Mouse (Mus musculus) splenic B cell, adult 2 months (primary cell): ENCODE data around the gene Ppid.

Experiments
- DNase-seq: peaks from one replicate; pipeline ENCODE4 v3.0.0-alpha.2; 2011; ENCODE audit warnings: low read depth, low spot score
- H3K27me3 ChIP-seq: 2 replicates; pipeline ENCODE4 v1.6.1; 2012; ENCODE audit warnings: mild to moderate bottlenecking, low read length, moderate library complexity, mixed read lengths; ENCODE audit not compliant: control insufficient read depth, poor library complexity, insufficient read depth, severe bottlenecking
- H3K36me3 ChIP-seq: 2 replicates; pipeline ENCODE4 v1.6.1; 2012; ENCODE audit warnings: mild to moderate bottlenecking, low read length, moderate library complexity, mixed read lengths; ENCODE audit not compliant: control insufficient read depth, poor library complexity, insufficient read depth, severe bottlenecking

Ppid gene

DNA sequence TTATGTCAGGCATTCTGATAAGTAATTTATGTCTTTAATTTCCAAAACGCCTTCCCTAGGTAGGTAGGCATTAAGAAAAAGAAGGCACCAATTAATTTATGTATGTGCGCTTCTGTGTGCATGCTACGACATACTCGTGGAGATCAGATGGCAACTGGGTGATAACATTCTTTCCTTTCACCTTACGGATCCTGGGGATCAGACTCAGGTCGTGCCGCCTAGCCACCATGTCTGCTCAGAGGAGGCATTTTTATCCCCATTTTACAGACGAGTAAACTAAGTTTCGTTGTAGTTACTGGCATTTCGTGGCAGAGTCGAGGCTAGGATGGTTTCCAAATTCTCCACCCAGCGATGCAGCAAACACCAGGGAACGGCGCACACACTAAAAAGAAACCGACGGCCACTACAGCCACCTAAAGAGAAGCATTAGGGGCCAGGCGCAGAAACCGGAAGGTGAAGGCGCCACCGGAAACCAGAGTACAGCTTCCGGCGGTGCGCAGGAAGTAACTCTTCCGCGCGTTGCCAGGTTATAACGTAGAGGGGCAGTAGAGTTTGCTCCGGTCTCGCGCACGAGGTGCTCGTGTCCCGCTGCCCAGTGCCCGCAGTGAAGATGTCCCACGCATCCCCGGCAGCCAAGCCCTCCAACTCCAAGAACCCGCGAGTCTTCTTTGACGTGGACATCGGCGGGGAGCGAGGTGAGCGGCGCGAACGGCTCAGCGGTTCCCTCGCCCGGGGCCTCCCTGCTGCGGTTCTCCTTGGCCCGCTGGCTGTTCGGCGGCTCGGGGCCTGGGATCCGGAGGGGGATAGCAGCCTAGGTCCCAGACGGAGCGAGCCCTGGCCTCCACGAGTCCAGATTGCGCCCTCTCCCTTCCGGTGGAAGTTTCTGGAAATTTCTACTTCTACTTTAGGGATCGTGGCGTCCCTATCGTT lies at the start of gene Ppid:
Gene Ppid (plus strand): TSS at position 480 of the 930 bp plus-strand sequence.
- H3K36me3 ChIP-seq = peaks cover 2% of the 10 kb centered on the region
- DNase-seq = peak; percentile 87
- H3K27me3 ChIP-seq = no peaks in the 10 kb centered on the region

DNA sequence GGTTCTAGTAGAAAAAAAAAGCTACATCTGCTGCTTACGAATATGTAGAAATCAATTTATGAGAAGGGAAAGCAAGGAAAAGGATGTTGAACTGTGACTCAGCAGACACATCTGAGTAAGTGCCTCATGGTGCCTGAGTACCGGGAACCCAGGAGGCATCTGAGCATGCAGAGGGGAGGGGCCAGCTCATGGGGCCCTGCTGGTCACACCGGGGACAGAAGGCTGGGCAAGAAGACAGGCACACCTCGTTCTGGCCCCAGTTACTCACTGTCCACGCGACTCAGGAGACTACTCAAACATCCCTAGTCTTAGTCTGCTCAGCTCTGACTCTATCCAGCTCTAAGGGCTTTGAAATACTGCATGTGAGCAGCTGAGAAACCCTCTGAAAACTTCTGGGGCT lies 48.6 kb upstream of the Ppid start:
- DNase-seq = no peak
- H3K27me3 ChIP-seq = no peaks in the 10 kb centered on the region
- H3K36me3 ChIP-seq = no peaks in the 10 kb centered on the region

DNA sequence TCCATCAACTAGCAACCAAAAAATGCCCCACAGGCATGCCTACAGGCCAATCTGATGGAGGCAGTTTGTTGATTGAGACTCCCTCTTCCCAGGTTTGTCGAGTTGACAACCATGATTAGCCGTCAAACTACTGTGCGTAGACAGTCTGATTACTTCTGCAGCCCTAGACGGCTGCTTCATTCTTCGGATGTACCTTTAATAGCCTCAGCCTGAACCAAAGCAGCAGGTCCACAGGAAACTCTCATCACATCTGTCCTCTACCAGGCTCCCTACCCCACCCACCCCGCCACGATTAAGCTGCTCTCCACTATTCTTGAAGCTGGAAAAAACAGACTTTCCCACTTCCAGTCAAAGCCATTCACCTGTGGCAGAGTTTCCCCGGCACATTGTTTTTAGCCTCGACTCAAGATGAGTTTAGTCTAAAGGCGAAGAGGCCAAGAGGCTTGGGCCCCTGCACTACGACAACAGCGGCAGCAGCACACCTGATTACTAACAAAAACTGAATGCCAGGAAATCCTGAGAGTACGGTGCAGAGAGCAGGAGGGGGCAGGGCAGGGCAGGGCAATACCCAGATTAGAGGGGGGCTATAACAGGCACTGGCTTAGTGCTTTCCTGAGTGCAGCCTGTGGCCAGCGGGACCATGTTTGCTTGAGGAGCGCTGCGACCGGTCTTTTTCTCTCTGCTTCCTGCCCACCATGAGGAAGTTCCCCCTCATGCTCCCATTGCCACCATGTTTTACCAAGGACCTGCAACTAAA lies 42.3 kb upstream of the Ppid start:
- H3K36me3 ChIP-seq = no peaks in the 10 kb centered on the region
- no peak for DNase-seq
- no peaks in the 10 kb centered on the region; the same call in 1 of the 2 replicates for H3K27me3 ChIP-seq

DNA sequence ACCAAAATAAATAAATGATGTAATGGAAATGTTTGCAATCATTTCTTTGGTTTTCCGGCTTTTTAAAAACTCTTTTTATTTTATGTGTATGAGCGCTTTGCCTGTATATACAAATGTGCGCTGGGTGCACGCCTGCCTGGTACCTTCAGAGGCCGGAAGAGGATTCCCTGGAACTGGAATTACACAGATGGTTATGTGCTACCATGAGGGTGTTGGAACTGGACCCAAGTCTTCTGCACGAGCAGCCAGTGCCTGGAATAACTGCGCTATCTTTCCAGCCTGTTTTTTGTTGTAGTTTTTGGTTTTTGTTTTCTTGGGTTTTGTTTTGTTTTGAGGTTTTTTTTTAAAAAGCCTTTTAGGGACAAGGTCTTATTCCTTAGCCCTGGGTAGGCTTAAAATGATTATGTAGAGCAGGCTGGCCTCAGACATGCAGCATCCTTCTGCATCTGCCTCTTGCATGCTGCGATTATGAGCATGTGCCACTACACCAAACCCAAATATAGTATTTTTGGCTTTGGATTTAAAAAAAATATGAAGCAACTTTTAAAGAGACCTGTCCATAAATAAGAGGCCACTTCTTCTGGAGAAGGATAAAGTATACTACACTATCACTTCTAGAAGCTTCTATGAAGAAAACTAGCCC lies 41.3 kb upstream of the Ppid start:
- no peak for DNase-seq
- Histone ChIP-seq H3K27me3 (no peaks in the 10 kb centered on the region; the same call in 1 of the 2 replicates), H3K36me3 (no peaks in the 10 kb centered on the region)

DNA sequence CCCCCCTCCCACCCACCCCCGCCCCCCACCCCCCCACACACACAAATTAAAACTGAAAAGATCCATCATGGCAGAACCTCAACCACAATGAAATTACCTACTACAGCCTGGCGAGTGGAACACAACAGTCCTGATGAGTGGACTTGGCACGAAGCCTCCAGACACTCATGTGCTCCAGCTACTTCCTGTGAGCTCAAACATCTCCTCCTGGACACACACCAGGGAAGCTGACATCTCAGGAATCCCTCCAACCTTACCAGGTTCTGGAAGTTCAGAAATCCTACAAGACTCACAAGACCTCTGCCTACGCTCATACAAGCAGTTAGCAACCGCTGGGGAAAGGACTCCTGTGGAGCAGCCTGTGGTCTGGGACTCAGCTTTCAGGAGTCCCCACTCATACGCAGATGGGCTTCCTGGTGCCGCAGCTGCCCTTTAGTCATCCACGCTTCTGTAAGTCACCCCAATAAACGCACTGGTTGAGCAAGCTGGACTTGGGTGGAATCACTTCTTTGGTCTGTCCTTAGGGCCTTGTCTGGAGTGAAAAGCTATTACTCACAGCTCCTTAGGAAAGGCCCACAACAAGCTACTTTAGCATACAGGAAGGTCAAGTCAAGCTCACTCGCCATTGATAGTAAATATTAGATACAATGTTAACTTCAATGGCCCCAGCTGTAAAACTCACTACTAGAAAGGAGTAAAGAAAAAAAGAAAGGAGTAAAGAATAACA lies 39.2 kb upstream of the Ppid start:
- Histone ChIP-seq H3K36me3 (no peaks in the 10 kb centered on the region), H3K27me3 (no peaks in the 10 kb centered on the region; the same call in 1 of the 2 replicates)
- DNase-seq = no peak

DNA sequence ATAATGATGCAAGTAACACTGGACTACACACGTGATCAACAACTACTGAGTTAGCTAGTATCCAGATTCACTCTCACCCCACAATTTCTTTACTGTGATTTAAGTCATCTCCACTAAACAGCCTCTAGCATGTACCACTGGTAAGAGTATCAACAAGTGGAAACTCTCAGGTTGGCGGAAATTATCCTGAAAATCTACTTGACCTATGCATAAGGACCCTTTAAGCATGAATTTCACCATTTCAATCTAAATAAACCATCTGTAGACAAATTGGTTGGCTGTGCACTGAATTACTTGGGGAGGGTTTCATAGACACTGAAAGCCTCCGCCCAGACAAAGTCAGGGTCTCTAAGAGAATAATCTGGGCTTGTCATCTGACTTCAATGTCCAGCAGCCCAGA lies 37.4 kb upstream of the Ppid start:
- Histone ChIP-seq H3K36me3 (no peaks in the 10 kb centered on the region), H3K27me3 (no peaks in the 10 kb centered on the region; the same call in 1 of the 2 replicates)
- no peak for DNase-seq

DNA sequence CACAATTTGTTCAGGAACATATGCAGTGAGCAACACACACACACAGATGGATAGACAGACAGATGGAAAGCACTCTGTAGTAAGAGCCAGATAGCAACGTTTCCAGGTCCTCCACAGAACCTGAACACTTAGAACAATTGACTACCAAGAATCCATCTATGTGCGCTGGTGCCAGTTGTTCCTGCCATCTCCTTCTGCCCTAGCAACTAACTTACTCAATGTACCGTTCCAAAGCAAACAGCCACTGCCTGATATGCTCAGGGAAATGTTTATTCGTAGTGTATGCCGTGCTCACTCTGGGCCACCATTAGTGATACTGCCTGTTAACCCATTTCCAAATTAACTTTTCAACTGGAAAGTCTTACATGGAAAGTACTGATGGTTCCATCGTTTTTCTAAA lies 36.1 kb upstream of the Ppid start:
- Histone ChIP-seq H3K36me3 (no peaks in the 10 kb centered on the region), H3K27me3 (no peaks in the 10 kb centered on the region)
- no peak for DNase-seq

DNA sequence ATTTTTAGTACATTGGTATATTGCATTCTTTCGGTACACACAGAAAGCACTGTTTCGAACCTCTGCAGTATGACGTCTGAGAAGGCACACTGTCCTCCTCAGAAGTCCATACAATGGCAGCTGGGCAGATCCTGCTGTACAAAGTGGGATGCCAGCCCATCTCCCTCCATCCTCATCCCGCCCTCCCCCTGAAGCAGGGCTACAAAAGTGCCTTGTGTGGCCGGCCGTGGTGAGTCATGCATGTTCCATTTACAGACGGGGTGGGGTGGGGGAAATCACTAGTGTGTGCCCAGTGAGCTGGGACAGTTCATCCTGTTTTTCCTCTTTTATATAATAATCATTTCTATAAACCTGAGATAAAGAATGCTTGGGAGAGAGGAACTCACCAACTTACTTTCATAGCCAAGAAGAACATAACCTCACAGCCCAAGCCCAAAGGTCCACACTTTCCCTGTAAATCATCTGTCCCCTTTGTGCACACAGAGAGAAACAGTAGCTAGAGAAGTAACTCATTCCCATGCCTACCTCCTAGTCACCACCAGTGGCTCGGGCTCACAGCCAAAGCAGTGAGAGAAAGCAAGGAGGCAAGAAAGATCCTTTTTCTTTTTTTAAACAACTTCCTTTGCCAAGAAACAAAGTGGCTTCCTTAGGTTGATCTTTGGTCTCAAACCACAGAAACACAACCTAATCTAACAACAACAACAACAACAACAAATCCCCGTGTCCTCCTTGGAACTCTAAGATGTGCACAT lies 31.9 kb upstream of the Ppid start:
- no peaks in the 10 kb centered on the region for H3K36me3 ChIP-seq
- H3K27me3 ChIP-seq = no peaks in the 10 kb centered on the region
- DNase-seq = no peak

DNA sequence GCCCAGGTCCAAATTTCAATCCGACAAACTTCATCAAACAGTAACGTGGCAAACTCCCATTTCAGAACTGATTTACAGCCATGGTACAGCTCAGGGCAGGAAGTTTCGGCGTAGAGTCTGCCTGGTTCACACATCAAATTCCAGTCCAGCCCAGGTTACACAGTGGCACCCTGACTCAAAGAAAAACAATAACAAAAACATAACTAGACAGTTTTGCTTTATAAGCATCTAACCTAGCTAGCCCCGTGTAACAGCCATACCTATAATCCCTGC lies 31.4 kb upstream of the Ppid start:
- H3K27me3 ChIP-seq = no peaks in the 10 kb centered on the region
- H3K36me3 ChIP-seq = no peaks in the 10 kb centered on the region
- DNase-seq = no peak

DNA sequence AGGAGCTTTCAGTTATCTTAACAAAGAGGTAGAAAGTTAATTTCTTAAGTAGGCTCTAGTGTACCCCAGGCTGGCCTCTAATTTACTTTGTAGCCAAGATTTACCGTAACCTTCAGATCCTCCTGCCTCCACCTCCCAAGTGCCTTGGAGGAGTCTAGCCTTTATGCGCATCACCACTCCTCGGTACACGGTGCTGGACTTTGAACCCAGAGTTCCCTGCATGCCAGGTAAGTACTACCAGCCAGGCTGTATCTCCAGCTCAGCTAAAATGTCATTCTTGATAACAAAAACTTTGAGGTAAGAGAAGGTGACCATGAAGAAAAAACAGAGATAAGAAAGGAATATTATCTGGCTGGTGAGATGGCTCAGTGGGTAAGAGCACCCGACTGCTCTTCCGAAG lies 30.6 kb upstream of the Ppid start:
- no peaks in the 10 kb centered on the region for H3K27me3 ChIP-seq
- no peaks in the 10 kb centered on the region for H3K36me3 ChIP-seq
- DNase-seq = no peak

DNA sequence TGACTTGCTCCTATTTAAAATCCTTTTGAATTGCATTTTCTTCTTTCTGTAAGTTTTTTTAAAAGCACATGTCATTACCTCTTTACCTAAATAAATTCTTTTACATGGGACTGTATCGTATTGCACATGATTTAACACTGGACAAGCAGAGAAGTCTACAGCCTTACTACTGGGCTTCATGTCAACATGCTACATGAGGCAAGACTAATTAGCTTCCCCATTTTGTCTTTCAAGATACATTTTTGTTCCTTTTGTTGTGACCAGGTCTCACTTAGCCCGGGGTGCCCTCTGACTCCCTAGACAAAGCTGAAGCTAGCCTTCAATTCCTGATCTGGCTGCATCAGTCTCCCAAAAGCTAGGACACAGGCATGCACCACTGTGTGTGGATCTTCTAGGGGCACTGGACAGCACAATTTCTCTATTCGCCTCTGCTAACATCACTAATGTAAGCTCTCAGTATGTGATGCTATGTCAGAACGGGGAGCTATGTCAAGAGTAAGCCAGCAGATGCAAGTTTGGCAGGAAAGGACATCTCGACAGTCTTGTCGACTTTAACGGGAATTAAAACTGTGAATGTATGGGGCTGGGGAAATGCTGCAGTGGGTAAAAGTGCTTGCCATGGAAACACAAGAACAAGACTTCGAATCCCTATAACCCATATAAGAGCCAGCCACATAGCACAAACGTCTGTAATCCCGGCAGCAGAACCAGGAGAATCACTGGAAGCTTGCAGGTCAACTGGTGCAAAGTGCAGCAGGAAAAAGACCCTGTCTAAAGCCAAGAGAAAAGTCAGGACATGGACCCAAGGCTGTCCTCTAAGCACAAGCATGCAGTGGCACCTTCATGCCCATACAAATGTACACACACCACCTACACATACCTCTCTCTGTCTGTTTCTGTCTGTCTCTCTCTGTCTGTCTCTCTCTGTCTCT lies 29.1 kb upstream of the Ppid start:
- no peak for DNase-seq
- H3K27me3 ChIP-seq = no peaks in the 10 kb centered on the region

DNA sequence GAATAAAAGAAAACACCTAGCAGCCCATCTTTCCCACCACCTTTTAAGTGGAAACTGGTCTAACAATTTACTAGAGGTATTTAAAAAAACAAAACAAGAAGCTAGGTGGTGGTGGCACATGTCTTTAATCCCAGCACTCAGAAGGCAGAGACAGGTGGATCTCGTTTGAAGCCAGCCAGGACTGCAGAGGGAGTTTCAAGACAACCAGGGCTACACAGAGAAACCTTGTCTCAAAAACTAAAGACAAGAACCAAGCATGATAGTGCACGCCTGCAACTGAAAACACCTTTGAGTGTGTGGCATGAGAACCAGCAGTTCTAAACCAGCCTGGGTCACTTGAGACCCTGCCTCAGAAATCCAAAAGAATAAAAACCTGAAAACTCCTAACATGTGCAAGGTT lies 27.6 kb upstream of the Ppid start:
- no peak for DNase-seq
- Histone ChIP-seq H3K36me3 (no peaks in the 10 kb centered on the region), H3K27me3 (no peaks in the 10 kb centered on the region)

More for the DNA sequence above, 29.1 kb upstream of the Ppid start:
- no peaks in the 10 kb centered on the region for H3K36me3 ChIP-seq

DNA sequence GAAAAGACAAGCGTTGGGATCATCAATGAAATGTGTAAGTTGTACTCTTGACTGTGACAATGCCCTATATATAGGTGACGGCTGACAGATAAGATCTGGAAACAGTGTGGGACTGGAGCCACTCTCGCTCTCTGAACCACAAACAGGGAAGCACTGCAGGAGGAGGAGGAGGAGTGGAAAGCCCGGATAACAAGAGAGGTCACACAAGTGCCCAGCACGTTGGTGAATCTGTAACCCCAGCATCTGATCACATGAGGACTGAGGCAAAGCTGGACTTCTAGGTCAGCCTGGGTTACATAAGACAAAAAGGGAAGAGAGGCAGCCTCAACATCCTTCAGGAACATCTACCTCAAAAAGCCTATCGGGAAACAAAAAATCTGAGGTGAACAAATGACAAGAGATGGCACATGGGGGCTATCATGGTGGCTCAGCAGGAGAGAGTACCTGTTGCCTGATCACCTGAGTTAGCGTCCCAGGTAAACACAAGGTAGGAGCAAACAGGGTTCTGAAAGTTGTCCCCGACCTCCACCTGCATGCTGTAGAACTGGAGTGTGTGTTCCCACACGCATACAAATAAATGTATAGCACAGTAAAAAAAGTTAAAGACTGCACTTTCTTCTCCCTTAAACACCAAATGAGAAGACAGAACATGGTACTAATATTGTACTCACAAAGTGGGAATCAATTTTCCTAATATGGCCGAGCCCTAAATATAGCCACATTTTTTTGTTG lies 26.1 kb upstream of the Ppid start:
- no peaks in the 10 kb centered on the region for H3K36me3 ChIP-seq
- H3K27me3 ChIP-seq = no peaks in the 10 kb centered on the region
- DNase-seq = no peak
